ENCODE assay signal across 17 mouse cellular contexts in genomic region chr12:102064710-102065325, GRCm38 (mm10).
DNase-seq lines count a peak whose midpoint lies in the region; ATAC-seq and TF ChIP-seq lines count a peak whose summit lies in the region.
"Had no signal": no experiment of that assay in that cellular context is flagged by ENCODE, and none has a peak within 500 bp of the region (broad histone marks: within the 10 kb centered on the region; RNA-seq: fewer than 3 reads in every experiment).

No protein-coding gene starts in this region.

- peaks cover 11% of the 10 kb centered on the region for H3K4me1 ChIP-seq in hindbrain, embryonic 13.5 days (replicated peaks)
- H3K4me1 ChIP-seq in hindbrain, embryonic 10.5 days (replicated peaks) = peaks cover 15% of the 10 kb centered on the region
- H3K4me1 ChIP-seq in embryonic facial prominence, embryonic 14.5 days (ENCODE audit: control insufficient read depth, insufficient read depth, low read length) = peaks cover 18% of the 10 kb centered on the region
- no peaks in the 10 kb centered on the region for H3K4me1 ChIP-seq in stomach, postnatal 0 days (replicated peaks; ENCODE audit: control insufficient read depth, insufficient read depth)

- no peak for TF ChIP-seq EP300 in stomach, postnatal 0 days (optimal IDR thresholded peaks at IDR 0.05)

- peak; percentile 52; the same call in 1 of the 2 replicates for ATAC-seq in hindbrain, embryonic 13.5 days (ENCODE audit: low FRiP score)
- peak; percentile 66; the same call in 1 of the 2 replicates for ATAC-seq in embryonic facial prominence, embryonic 14.5 days (ENCODE audit: low read depth)
- ATAC-seq in stomach, postnatal 0 days (ENCODE audit: low FRiP score, low TSS enrichment) = no peak
- ATAC-seq: intestine, embryonic 15.5 days had no signal

- H3K27ac ChIP-seq in hindbrain, embryonic 13.5 days = no peak overlapping the region
- H3K27ac ChIP-seq in hindbrain, embryonic 10.5 days = no peak overlapping the region
- peak overlapping the region; percentile 33; the same call in 1 of the 2 replicates for H3K27ac ChIP-seq in embryonic facial prominence, embryonic 14.5 days (replicated peaks; ENCODE audit: low read depth, low read length)
- H3K27ac ChIP-seq in stomach, postnatal 0 days (replicated peaks) = no peak overlapping the region
- H3K27ac ChIP-seq: gastrocnemius, adult 2 months; intestine, embryonic 15.5 days; limb, embryonic 12.5 days; macrophage had no signal

- WGBS in hindbrain, embryonic 13.5 days = 46% methylated on average over 5 of the region's 5 CpGs
- 63% methylated on average over 5 of the region's 5 CpGs for WGBS in hindbrain, embryonic 10.5 days
- WGBS in embryonic facial prominence, embryonic 14.5 days = 31% methylated on average over 5 of the region's 5 CpGs
- WGBS in stomach, postnatal 0 days = 55% methylated on average over 5 of the region's 5 CpGs

- H3K9ac ChIP-seq in hindbrain, embryonic 13.5 days = no peak overlapping the region
- H3K9ac ChIP-seq in embryonic facial prominence, embryonic 14.5 days (ENCODE audit: low read depth, low read length) = no peak overlapping the region
- no peak overlapping the region for H3K9ac ChIP-seq in stomach, postnatal 0 days (ENCODE audit: low read length)
- H3K9ac ChIP-seq: intestine, embryonic 15.5 days; limb, embryonic 12.5 days had no signal

- no peak for DNase-seq in hindbrain, embryonic 10.5 days (ENCODE audit: low spot score)
- DNase-seq in right cerebral cortex, adult 2 months (ENCODE audit: low spot score in 2 of 2) = peak; percentile 32 to 35
- no peak for DNase-seq in right cerebral cortex, postnatal 4 days
- DNase-seq in embryonic facial prominence, embryonic 14.5 days (ENCODE audit: low spot score) = peak; percentile 75
- no peak for DNase-seq in stomach, postnatal 0 days (ENCODE audit: low spot score)
- DNase-seq in spleen, postnatal 4 days (ENCODE audit: low spot score in 2 of 2) = no peak
- DNase-seq: adrenal gland, postnatal 14 days; cerebellum, postnatal 14 days; gastrocnemius, adult 2 months; heart, postnatal 10 days; kidney, postnatal 14 days; thymus, postnatal 4 days had no signal

- no peaks in the 10 kb centered on the region for H3K36me3 ChIP-seq in hindbrain, embryonic 13.5 days
- no peaks in the 10 kb centered on the region for H3K36me3 ChIP-seq in hindbrain, embryonic 10.5 days
- H3K36me3 ChIP-seq in embryonic facial prominence, embryonic 14.5 days (ENCODE audit: control insufficient read depth, insufficient read depth, low read length) = no peaks in the 10 kb centered on the region
- no peaks in the 10 kb centered on the region for H3K36me3 ChIP-seq in stomach, postnatal 0 days (ENCODE audit: control insufficient read depth, insufficient read depth, low read length)
- H3K36me3 ChIP-seq: G1E; intestine, embryonic 15.5 days; limb, embryonic 12.5 days had no signal

- H3K9me3 ChIP-seq in hindbrain, embryonic 13.5 days = no peaks in the 10 kb centered on the region
- H3K9me3 ChIP-seq in hindbrain, embryonic 10.5 days = no peaks in the 10 kb centered on the region
- H3K9me3 ChIP-seq in embryonic facial prominence, embryonic 14.5 days (ENCODE audit: control insufficient read depth, low read length) = no peaks in the 10 kb centered on the region
- no peaks in the 10 kb centered on the region for H3K9me3 ChIP-seq in stomach, postnatal 0 days (ENCODE audit: control insufficient read depth, low read length)
- H3K9me3 ChIP-seq: G1E; intestine, embryonic 15.5 days; limb, embryonic 12.5 days had no signal

- no peak overlapping the region for H3K4me3 ChIP-seq in hindbrain, embryonic 13.5 days
- H3K4me3 ChIP-seq in hindbrain, embryonic 10.5 days = no peak overlapping the region
- H3K4me3 ChIP-seq in embryonic facial prominence, embryonic 14.5 days (ENCODE audit: low read depth, low read length) = no peak overlapping the region
- H3K4me3 ChIP-seq in stomach, postnatal 0 days (ENCODE audit: low read depth, low read length) = no peak overlapping the region
- H3K4me3 ChIP-seq: gastrocnemius, adult 2 months; intestine, embryonic 15.5 days; limb, embryonic 12.5 days had no signal

- no peak overlapping the region for H3K4me2 ChIP-seq in hindbrain, embryonic 13.5 days
- H3K4me2 ChIP-seq in embryonic facial prominence, embryonic 14.5 days (ENCODE audit: low read depth, low read length) = no peak overlapping the region
- no peak overlapping the region for H3K4me2 ChIP-seq in stomach, postnatal 0 days (replicated peaks; ENCODE audit: low read depth)
- H3K4me2 ChIP-seq: intestine, embryonic 15.5 days; limb, embryonic 12.5 days had no signal

- no peak for TF ChIP-seq CTCF in stomach, postnatal 0 days (IDR thresholded peaks at IDR 0.05; ENCODE audit: low read depth)

- no peaks in the 10 kb centered on the region for H3K27me3 ChIP-seq in hindbrain, embryonic 13.5 days
- no peaks in the 10 kb centered on the region for H3K27me3 ChIP-seq in hindbrain, embryonic 10.5 days (ENCODE audit: insufficient read depth, poor library complexity, severe bottlenecking)
- H3K27me3 ChIP-seq in embryonic facial prominence, embryonic 14.5 days (replicated peaks; ENCODE audit: control insufficient read depth, insufficient read depth, low read length) = no peaks in the 10 kb centered on the region
- H3K27me3 ChIP-seq in stomach, postnatal 0 days (ENCODE audit: control insufficient read depth, insufficient read depth, low read length) = no peaks in the 10 kb centered on the region
- H3K27me3 ChIP-seq: intestine, embryonic 15.5 days; limb, embryonic 12.5 days had no signal

Comparison
In these comparisons a context has a peak if more than half of its experiments do, and no peak if none do; other contexts are left out.
1. DNase-seq: peak in right cerebral cortex, adult 2 months (2 of 2) and embryonic facial prominence, embryonic 14.5 days (single experiment); none in hindbrain, embryonic 10.5 days (single experiment), right cerebral cortex, postnatal 4 days (single experiment), stomach, postnatal 0 days (single experiment) and spleen, postnatal 4 days (0 of 2).